Mouse (Mus musculus) megakaryocyte, embryonic 14.5 days (primary cell): ENCODE measurements around the gene Zfp853.

ENCODE experiments used
- FLI1 ChIP-seq: IDR thresholded peaks from 2 replicates; pipeline ENCODE4 v1.6.1; 2012; ENCODE audit warnings: low read length, inconsistent platforms, mixed read lengths
- GATA1 ChIP-seq: IDR thresholded peaks from 3 replicates; pipeline ENCODE4 v1.6.1; 2012; ENCODE audit warnings: mixed read lengths, low read length, inconsistent platforms, borderline replicate concordance

- no peak for TF ChIP-seq GATA1
- no peak for TF ChIP-seq FLI1
These were observed 23.3 kb downstream of the Zfp853 start for GRCm38 (mm10) chr5:143270151-143270519.
